Mouse (Mus musculus): ENCODE measurements around the gene Trmt10a. TPM values are rescaled to one million over a fixed set of nuclear protein-coding genes. Genes with fewer than 3 reads are reported as not detected.

Gene Trmt10a
- polyA plus RNA-seq, 2 experiments: 9.7 to 12.8 TPM

GRCm38 (mm10) chr3:138183371-138183770 is 40.1 kb downstream of the Trmt10a start:
- no peaks in the 10 kb centered on the region for H3K27me3 ChIP-seq (ENCODE audit: control insufficient read depth, insufficient read depth, low read length)
- H3K4me2 ChIP-seq (replicated peaks; ENCODE audit: low read depth, low read length, severe bottlenecking): no peak overlapping the region
- DNase-seq (ENCODE audit: low spot score) (no peak), ATAC-seq (ENCODE audit: low FRiP score, low read depth) (no peak)
- 87% methylated on average over 7 of the region's 7 CpGs for WGBS
- no peak overlapping the region for H3K27ac ChIP-seq (replicated peaks; ENCODE audit: low read depth, low read length)
- no peak for TF ChIP-seq POLR2A (IDR thresholded peaks at IDR 0.05; ENCODE audit: borderline replicate concordance, extremely low read depth, insufficient read depth, insufficient read length)
- no peak overlapping the region for H3K4me3 ChIP-seq (replicated peaks; ENCODE audit: low read length)
- no peak overlapping the region for H3K9ac ChIP-seq (ENCODE audit: low read depth, low read length, severe bottlenecking)
- H3K4me1 ChIP-seq (ENCODE audit: control insufficient read depth, insufficient read depth, low read length): no peaks in the 10 kb centered on the region
- no peaks in the 10 kb centered on the region for H3K36me3 ChIP-seq (ENCODE audit: control insufficient read depth, insufficient read depth, low read length)
- no peaks in the 10 kb centered on the region for H3K9me3 ChIP-seq (ENCODE audit: control insufficient read depth, low read length)

- 63% methylated on average over 4 of the region's 4 CpGs for WGBS
- no peak for ATAC-seq (ENCODE audit: low FRiP score, low read depth)
These were observed 42.0 kb downstream of the Trmt10a start for GRCm38 (mm10) chr3:138185290-138185689.

GRCm38 (mm10) chr3:138185995-138186930 is 43.0 kb downstream of the Trmt10a start:
- 92% methylated on average over 26 of the region's 26 CpGs for WGBS
- TF ChIP-seq POLR2A (IDR thresholded peaks at IDR 0.05; ENCODE audit: borderline replicate concordance, extremely low read depth, insufficient read depth, insufficient read length): no peak
- Histone ChIP-seq H3K4me3 (replicated peaks; ENCODE audit: low read length) (no peak overlapping the region), H3K9ac (ENCODE audit: low read depth, low read length, severe bottlenecking) (no peak overlapping the region), H3K36me3 (ENCODE audit: control insufficient read depth, insufficient read depth, low read length) (no peaks in the 10 kb centered on the region), H3K9me3 (ENCODE audit: control insufficient read depth, low read length) (no peaks in the 10 kb centered on the region), H3K27me3 (ENCODE audit: control insufficient read depth, insufficient read depth, low read length) (no peaks in the 10 kb centered on the region), H3K27ac (replicated peaks; ENCODE audit: low read depth, low read length) (no peak overlapping the region), H3K4me2 (replicated peaks; ENCODE audit: low read depth, low read length, severe bottlenecking) (no peak overlapping the region), H3K4me1 (ENCODE audit: control insufficient read depth, insufficient read depth, low read length) (no peaks in the 10 kb centered on the region)
- no peak for ATAC-seq (ENCODE audit: low FRiP score, low read depth)
- no peak for DNase-seq (ENCODE audit: low spot score)

More at GRCm38 (mm10) chr3:138185290-138185689, 42.0 kb downstream of the Trmt10a start:
- DNase-seq (ENCODE audit: low spot score): no peak
- no peaks in the 10 kb centered on the region for H3K4me1 ChIP-seq (ENCODE audit: control insufficient read depth, insufficient read depth, low read length)
- TF ChIP-seq POLR2A (IDR thresholded peaks at IDR 0.05; ENCODE audit: borderline replicate concordance, extremely low read depth, insufficient read depth, insufficient read length): no peak
- no peak overlapping the region for H3K4me3 ChIP-seq (replicated peaks; ENCODE audit: low read length)
- H3K36me3 ChIP-seq (ENCODE audit: control insufficient read depth, insufficient read depth, low read length): no peaks in the 10 kb centered on the region
- no peaks in the 10 kb centered on the region for H3K9me3 ChIP-seq (ENCODE audit: control insufficient read depth, low read length)
- no peak overlapping the region for H3K27ac ChIP-seq (replicated peaks; ENCODE audit: low read depth, low read length)
- H3K9ac ChIP-seq (ENCODE audit: low read depth, low read length, severe bottlenecking): no peak overlapping the region
- H3K4me2 ChIP-seq (replicated peaks; ENCODE audit: low read depth, low read length, severe bottlenecking): no peak overlapping the region
- no peaks in the 10 kb centered on the region for H3K27me3 ChIP-seq (ENCODE audit: control insufficient read depth, insufficient read depth, low read length)

GRCm38 (mm10) chr3:138192260-138192659 is 49.0 kb downstream of the Trmt10a start:
- Histone ChIP-seq H3K4me1 (ENCODE audit: control insufficient read depth, insufficient read depth, low read length) (no peaks in the 10 kb centered on the region), H3K27me3 (ENCODE audit: control insufficient read depth, insufficient read depth, low read length) (no peaks in the 10 kb centered on the region), H3K27ac (replicated peaks; ENCODE audit: low read depth, low read length) (no peak overlapping the region), H3K4me2 (replicated peaks; ENCODE audit: low read depth, low read length, severe bottlenecking) (no peak overlapping the region), H3K9ac (ENCODE audit: low read depth, low read length, severe bottlenecking) (no peak overlapping the region), H3K9me3 (ENCODE audit: control insufficient read depth, low read length) (no peaks in the 10 kb centered on the region), H3K4me3 (replicated peaks; ENCODE audit: low read length) (no peak overlapping the region), H3K36me3 (ENCODE audit: control insufficient read depth, insufficient read depth, low read length) (no peaks in the 10 kb centered on the region)
- no peak for TF ChIP-seq POLR2A (IDR thresholded peaks at IDR 0.05; ENCODE audit: borderline replicate concordance, extremely low read depth, insufficient read depth, insufficient read length)
- 82% methylated on average over 7 of the region's 7 CpGs for WGBS
- ATAC-seq (ENCODE audit: low FRiP score, low read depth) (no peak), DNase-seq (ENCODE audit: low spot score) (no peak)

- Histone ChIP-seq H3K36me3 (ENCODE audit: control insufficient read depth, insufficient read depth, low read length) (no peaks in the 10 kb centered on the region), H3K9ac (ENCODE audit: low read depth, low read length, severe bottlenecking) (no peak within 1 kb of the TSS), H3K4me2 (replicated peaks; ENCODE audit: low read depth, low read length, severe bottlenecking) (no peak within 1 kb of the TSS), H3K27me3 (ENCODE audit: control insufficient read depth, insufficient read depth, low read length) (no peaks in the 10 kb centered on the region), H3K4me3 (replicated peaks; ENCODE audit: low read length) (no peak within 1 kb of the TSS), H3K9me3 (ENCODE audit: control insufficient read depth, low read length) (no peaks in the 10 kb centered on the region), H3K27ac (replicated peaks; ENCODE audit: low read depth, low read length) (no peak within 1 kb of the TSS), H3K4me1 (ENCODE audit: control insufficient read depth, insufficient read depth, low read length) (no peaks in the 10 kb centered on the region)
- WGBS: 83% methylated on average over 15 of the region's 15 CpGs
- DNase-seq (ENCODE audit: low spot score) (no peak), ATAC-seq (ENCODE audit: low FRiP score, low read depth) (no peak)
- TF ChIP-seq POLR2A (IDR thresholded peaks at IDR 0.05; ENCODE audit: borderline replicate concordance, extremely low read depth, insufficient read depth, insufficient read length): no peak
These were observed 50.5 kb downstream of the Trmt10a start, which contains the start of gene 4930579F01Rik for GRCm38 (mm10) chr3:138193683-138194302. 4930579F01Rik (minus strand) TSS chr3:138193825.

Data from limb, embryonic 14.5 days (tissue).